Mouse (Mus musculus): ENCODE results near the gene Cdc5l. TPM values are rescaled to one million over a fixed set of nuclear protein-coding genes. Genes with fewer than 3 reads are reported as not detected.

The Cdc5l gene
- polyA plus RNA-seq, 1 experiment from 2014 or later = 57.0 TPM

DNA sequence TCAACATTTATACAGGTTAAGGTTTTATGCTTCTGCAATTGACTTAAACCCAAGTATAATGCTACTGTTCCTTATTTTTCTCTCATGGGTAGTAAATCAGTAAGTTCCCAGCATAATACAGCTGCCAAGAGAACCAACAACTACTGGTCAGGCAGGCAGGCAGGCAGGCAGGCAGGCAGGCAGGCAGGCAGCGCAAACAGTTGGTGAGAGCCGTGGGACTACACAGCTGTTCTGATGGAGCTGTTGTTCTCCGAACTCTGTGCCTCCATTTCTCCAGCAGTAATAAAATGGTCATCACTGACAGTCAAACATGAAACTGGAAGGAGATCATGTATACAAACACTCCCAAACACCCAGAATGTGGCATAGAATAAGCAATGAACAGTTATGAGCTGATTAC, 39.8 kb downstream of the Cdc5l start:
- Histone ChIP-seq H3K4me2 (ENCODE audit: low read length) (no peak overlapping the region), H3K9me3 (ENCODE audit: control insufficient read depth, low read length) (no peaks in the 10 kb centered on the region), H3K27ac (ENCODE audit: low read depth, low read length) (no peak overlapping the region), H3K36me3 (ENCODE audit: control insufficient read depth, insufficient read depth, low read length) (peaks cover 9% of the 10 kb centered on the region), H3K27me3 (replicated peaks; ENCODE audit: control insufficient read depth, insufficient read depth, low read length) (no peaks in the 10 kb centered on the region), H3K4me1 (ENCODE audit: control insufficient read depth, insufficient read depth, low read depth, low read length) (no peaks in the 10 kb centered on the region), H3K9ac (ENCODE audit: low read depth, low read length) (no peak overlapping the region), H3K4me3 (ENCODE audit: low read length) (no peak overlapping the region)
- no peak for ATAC-seq
- 80% methylated on average over 3 of the region's 3 CpGs for WGBS

DNA sequence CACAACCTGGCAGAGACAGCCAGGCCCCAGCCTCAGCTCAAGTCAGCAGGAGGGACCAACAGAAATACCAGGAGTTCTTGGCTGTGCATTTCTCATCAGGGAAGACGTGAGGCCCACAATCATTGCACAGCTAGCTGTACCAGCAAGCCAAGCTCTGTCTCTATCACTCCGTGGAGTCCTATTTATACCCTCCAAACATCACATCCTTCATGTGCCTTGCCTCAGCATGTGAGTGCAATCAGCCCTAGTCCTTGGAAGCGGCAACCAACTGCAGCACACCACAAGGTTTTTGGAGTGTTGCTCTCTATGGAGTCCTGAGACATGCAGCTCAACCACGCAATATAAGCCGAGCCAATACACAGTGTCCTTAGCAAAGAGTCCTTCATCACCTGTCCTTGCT, 43.6 kb downstream of the Cdc5l start:
- no peak for ATAC-seq
- no peak overlapping the region for H3K9ac ChIP-seq (ENCODE audit: low read depth, low read length)
- no peaks in the 10 kb centered on the region for H3K4me1 ChIP-seq (ENCODE audit: control insufficient read depth, insufficient read depth, low read depth, low read length)
- WGBS = 91% methylated on average over 5 of the region's 5 CpGs
- no peaks in the 10 kb centered on the region for H3K27me3 ChIP-seq (replicated peaks; ENCODE audit: control insufficient read depth, insufficient read depth, low read length)
- no peaks in the 10 kb centered on the region for H3K9me3 ChIP-seq (ENCODE audit: control insufficient read depth, low read length)
- no peak overlapping the region for H3K4me3 ChIP-seq (ENCODE audit: low read length)
- H3K4me2 ChIP-seq (ENCODE audit: low read length) = no peak overlapping the region
- no peak overlapping the region for H3K27ac ChIP-seq (ENCODE audit: low read depth, low read length)
- H3K36me3 ChIP-seq (ENCODE audit: control insufficient read depth, insufficient read depth, low read length) = peaks cover 20% of the 10 kb centered on the region

DNA sequence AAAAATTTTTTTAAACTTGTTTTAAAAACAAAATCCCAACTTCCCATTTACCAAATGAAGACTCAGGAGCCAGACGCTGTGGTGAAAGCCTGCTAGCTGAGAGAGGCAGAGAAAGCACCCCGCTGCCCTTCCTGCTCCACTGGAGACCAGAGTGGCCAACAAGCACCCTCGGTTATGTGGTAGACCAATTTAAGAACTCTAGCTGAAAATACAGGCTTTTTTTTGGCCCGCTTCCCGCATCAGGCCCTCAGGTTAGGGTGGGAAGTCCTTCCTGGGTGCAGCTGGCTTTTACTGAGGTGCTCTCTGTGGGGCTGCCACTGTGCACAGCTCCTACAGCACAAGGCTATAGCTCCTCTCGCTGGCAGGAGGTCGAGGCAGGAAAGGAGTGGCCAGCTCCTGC, 46.6 kb downstream of the Cdc5l start:
- no peak overlapping the region for H3K27ac ChIP-seq (ENCODE audit: low read depth, low read length)

DNA sequence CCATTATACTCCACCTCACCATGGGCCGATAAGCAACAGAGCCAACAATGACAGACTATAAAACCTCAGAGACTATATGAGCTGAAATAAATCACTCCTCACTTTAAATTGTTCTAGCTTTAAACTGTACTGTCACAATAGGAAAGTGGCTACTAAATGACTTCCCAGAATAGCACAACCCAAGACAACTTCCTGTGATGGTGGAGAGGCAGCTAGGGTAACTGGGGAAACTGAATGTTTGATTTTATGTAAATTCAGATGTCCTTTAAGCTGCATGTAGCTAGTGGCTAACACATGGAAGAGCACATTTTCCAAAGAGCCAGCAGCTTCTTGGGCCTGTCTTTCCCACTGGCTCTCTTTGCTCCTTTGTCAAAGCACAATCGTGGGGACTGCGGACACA, 50.2 kb downstream of the Cdc5l start:
- Histone ChIP-seq H3K36me3 (ENCODE audit: control insufficient read depth, insufficient read depth, low read length) (peaks cover 7% of the 10 kb centered on the region), H3K27me3 (replicated peaks; ENCODE audit: control insufficient read depth, insufficient read depth, low read length) (no peaks in the 10 kb centered on the region), H3K27ac (ENCODE audit: low read depth, low read length) (no peak overlapping the region), H3K4me2 (ENCODE audit: low read length) (no peak overlapping the region), H3K9me3 (ENCODE audit: control insufficient read depth, low read length) (no peaks in the 10 kb centered on the region), H3K9ac (ENCODE audit: low read depth, low read length) (no peak overlapping the region), H3K4me1 (ENCODE audit: control insufficient read depth, insufficient read depth, low read depth, low read length) (no peaks in the 10 kb centered on the region), H3K4me3 (ENCODE audit: low read length) (no peak overlapping the region)
- WGBS = 91% methylated on average over 3 of the region's 3 CpGs
- no peak for ATAC-seq

More for the DNA sequence above, 46.6 kb downstream of the Cdc5l start:
- no peaks in the 10 kb centered on the region for H3K27me3 ChIP-seq (replicated peaks; ENCODE audit: control insufficient read depth, insufficient read depth, low read length)
- H3K9ac ChIP-seq (ENCODE audit: low read depth, low read length) = no peak overlapping the region
- WGBS = 87% methylated on average over 7 of the region's 7 CpGs
- H3K4me3 ChIP-seq (ENCODE audit: low read length) = no peak overlapping the region
- no peaks in the 10 kb centered on the region for H3K9me3 ChIP-seq (ENCODE audit: control insufficient read depth, low read length)
- H3K4me2 ChIP-seq (ENCODE audit: low read length) = no peak overlapping the region
- peaks cover 12% of the 10 kb centered on the region for H3K36me3 ChIP-seq (ENCODE audit: control insufficient read depth, insufficient read depth, low read length)
- no peak for ATAC-seq
- H3K4me1 ChIP-seq (ENCODE audit: control insufficient read depth, insufficient read depth, low read depth, low read length) = no peaks in the 10 kb centered on the region

DNA sequence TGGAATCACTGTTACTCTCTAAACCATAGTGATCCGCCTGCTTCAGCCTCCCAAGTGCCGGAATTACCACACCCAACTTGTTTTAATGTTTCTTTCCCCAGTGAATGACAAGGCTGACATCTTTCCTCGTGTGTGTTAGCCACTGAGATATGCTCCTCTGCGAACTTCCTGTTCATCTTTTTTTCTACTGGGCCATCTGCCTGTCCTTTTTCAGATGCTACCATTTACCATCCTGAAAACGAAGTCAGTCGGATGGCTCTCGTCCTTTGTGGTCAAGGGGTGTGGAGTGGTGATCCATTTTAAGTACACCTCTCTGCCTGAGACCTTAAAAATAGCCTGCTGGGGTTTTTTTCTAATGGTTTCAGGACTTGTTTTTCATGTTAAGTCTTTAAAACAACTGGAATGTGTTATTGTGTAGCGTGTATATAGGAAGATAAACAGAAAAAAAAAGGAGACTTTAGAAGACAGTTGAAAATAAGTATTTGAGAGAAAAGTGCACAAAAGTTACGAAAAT, 54.2 kb downstream of the Cdc5l start:
- H3K36me3 ChIP-seq (ENCODE audit: control insufficient read depth, insufficient read depth, low read length) = no peaks in the 10 kb centered on the region

DNA sequence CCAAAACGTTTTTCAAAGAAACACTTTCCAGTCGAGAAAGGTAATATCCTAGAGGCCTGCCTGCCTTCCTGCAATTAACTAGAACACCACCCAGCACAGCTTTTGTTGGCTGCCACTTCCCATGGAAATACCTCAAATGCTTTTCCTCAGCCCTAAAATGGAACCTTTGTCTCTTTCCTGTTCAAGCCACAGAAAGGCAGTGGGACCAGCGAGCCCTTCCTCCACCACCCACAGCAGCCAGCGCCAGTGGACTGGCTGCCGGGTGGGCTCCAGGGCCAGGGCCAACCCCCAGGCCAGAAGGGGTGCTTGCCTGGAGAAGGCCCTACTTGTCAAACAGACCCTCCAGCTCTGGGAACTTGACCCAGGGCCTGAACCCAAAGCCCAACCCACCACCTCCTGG, 56.2 kb downstream of the Cdc5l start:
- Histone ChIP-seq H3K4me3 (ENCODE audit: low read length) (no peak overlapping the region), H3K36me3 (ENCODE audit: control insufficient read depth, insufficient read depth, low read length) (no peaks in the 10 kb centered on the region), H3K4me2 (ENCODE audit: low read length) (no peak overlapping the region), H3K27ac (ENCODE audit: low read depth, low read length) (no peak overlapping the region), H3K4me1 (ENCODE audit: control insufficient read depth, insufficient read depth, low read depth, low read length) (peaks cover 2% of the 10 kb centered on the region; the same call in 1 of the 2 replicates), H3K9ac (ENCODE audit: low read depth, low read length) (no peak overlapping the region), H3K27me3 (replicated peaks; ENCODE audit: control insufficient read depth, insufficient read depth, low read length) (no peaks in the 10 kb centered on the region; the same call in 1 of the 2 replicates), H3K9me3 (ENCODE audit: control insufficient read depth, low read length) (no peaks in the 10 kb centered on the region)
- 50% methylated on average over 5 of the region's 5 CpGs for WGBS
- ATAC-seq = no peak

More for the DNA sequence above, 54.2 kb downstream of the Cdc5l start:
- no peaks in the 10 kb centered on the region for H3K27me3 ChIP-seq (replicated peaks; ENCODE audit: control insufficient read depth, insufficient read depth, low read length)
- H3K4me1 ChIP-seq (ENCODE audit: control insufficient read depth, insufficient read depth, low read depth, low read length) = no peaks in the 10 kb centered on the region
- H3K9me3 ChIP-seq (ENCODE audit: control insufficient read depth, low read length) = no peaks in the 10 kb centered on the region
- H3K4me3 ChIP-seq (ENCODE audit: low read length) = no peak overlapping the region
- H3K27ac ChIP-seq (ENCODE audit: low read depth, low read length) = no peak overlapping the region
- 89% methylated on average over 9 of the region's 9 CpGs for WGBS
- ATAC-seq = no peak
- H3K9ac ChIP-seq (ENCODE audit: low read depth, low read length) = no peak overlapping the region
- H3K4me2 ChIP-seq (ENCODE audit: low read length) = no peak overlapping the region

DNA sequence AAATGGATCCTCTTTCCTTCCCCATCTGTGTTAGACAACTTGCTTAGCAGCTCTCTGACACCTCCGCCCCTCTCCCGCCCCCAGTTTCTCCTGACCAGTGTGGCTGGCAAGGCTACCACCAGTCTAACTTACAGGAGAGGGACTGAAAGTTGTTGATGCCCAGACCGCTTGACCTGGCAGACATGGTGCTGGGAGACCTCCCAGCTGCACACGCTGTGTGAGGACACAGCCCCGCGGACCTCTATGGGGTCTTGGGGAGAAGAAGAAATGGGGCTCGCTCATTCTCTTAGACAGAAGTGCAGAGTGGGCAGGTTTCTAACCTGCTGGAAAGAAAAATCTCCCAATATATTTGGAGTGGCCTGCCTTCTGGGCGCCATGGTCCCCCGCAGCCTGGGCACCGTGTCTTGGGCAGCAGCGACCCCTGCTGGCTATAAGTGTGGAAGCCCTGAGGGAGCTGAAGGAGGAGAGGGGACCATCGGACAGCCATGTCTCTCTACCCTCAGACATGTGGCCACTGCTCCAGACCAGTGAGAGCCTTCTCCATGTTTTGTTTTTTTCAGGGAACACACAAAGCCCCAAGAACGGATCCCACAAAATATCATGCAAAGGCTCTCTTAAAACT, 59.4 kb downstream of the Cdc5l start:
- H3K4me2 ChIP-seq (ENCODE audit: low read length) = peak overlapping the region; percentile 32
- peaks cover 2% of the 10 kb centered on the region; the same call in 1 of the 2 replicates for H3K4me1 ChIP-seq (ENCODE audit: control insufficient read depth, insufficient read depth, low read depth, low read length)
- no peaks in the 10 kb centered on the region for H3K9me3 ChIP-seq (ENCODE audit: control insufficient read depth, low read length)
- H3K27me3 ChIP-seq (replicated peaks; ENCODE audit: control insufficient read depth, insufficient read depth, low read length) = no peaks in the 10 kb centered on the region; the same call in 1 of the 2 replicates
- peak overlapping the region; percentile 14; the same call in 1 of the 2 replicates for H3K9ac ChIP-seq (ENCODE audit: low read depth, low read length)
- no peak overlapping the region for H3K27ac ChIP-seq (ENCODE audit: low read depth, low read length)
- no peak overlapping the region for H3K4me3 ChIP-seq (ENCODE audit: low read length)
- WGBS = 27% methylated on average over 13 of the region's 13 CpGs
- H3K36me3 ChIP-seq (ENCODE audit: control insufficient read depth, insufficient read depth, low read length) = no peaks in the 10 kb centered on the region
- peak; percentile 89 for ATAC-seq

DNA sequence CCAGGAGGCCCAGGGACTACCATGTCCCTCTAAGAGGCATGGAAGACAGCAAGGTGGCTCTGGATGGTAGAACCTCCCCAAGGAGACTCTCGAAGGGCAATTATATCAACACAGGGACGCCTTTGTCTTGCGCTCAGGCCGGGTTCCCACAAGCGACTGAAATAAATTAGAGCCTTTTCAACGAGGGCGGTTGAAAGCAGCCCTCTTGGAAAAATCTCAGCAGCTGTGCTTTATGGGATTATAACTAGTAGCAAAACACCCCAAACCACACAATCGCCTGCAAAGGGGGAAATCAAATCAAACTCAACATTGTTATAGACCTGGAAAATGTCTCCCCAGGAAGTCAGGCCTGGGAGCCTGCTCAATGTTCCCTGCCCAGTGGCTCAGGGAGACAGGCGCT, 62.5 kb downstream of the Cdc5l start:
- Histone ChIP-seq H3K9me3 (ENCODE audit: control insufficient read depth, low read length) (no peaks in the 10 kb centered on the region), H3K36me3 (ENCODE audit: control insufficient read depth, insufficient read depth, low read length) (no peaks in the 10 kb centered on the region), H3K27ac (ENCODE audit: low read depth, low read length) (no peak overlapping the region), H3K4me1 (ENCODE audit: control insufficient read depth, insufficient read depth, low read depth, low read length) (peaks cover 2% of the 10 kb centered on the region; the same call in 1 of the 2 replicates), H3K27me3 (replicated peaks; ENCODE audit: control insufficient read depth, insufficient read depth, low read length) (no peaks in the 10 kb centered on the region; the same call in 1 of the 2 replicates), H3K9ac (ENCODE audit: low read depth, low read length) (no peak overlapping the region), H3K4me2 (ENCODE audit: low read length) (no peak overlapping the region), H3K4me3 (ENCODE audit: low read length) (no peak overlapping the region)
- ATAC-seq = no peak
- 36% methylated on average over 9 of the region's 9 CpGs for WGBS

DNA sequence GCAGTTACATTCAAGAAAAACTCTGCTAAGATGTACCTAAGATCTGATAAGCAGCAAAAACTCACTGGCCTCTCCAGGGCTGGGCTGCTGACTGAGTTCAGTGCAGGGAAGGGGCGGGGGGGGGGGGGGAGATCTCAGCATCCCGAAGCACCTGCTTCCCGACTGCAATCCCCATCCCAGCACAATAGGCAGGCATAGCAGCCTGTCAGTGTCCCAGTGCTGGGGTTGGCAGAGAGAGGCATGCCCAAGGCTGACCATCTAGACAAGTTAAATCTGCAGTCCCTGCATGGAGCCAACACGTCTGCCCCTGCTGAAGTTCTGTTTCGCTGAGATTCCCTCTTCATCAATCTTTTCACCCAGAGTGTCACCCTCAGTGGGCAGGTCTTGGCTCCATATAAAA, 63.0 kb downstream of the Cdc5l start:
- H3K27me3 ChIP-seq (replicated peaks; ENCODE audit: control insufficient read depth, insufficient read depth, low read length) = no peaks in the 10 kb centered on the region; the same call in 1 of the 2 replicates
- whole genome bisulfite sequencing = 32% methylated on average over 4 of the region's 5 CpGs
- H3K9me3 ChIP-seq (ENCODE audit: control insufficient read depth, low read length) = no peaks in the 10 kb centered on the region
- no peak overlapping the region for H3K27ac ChIP-seq (ENCODE audit: low read depth, low read length)
- peaks cover 2% of the 10 kb centered on the region; the same call in 1 of the 2 replicates for H3K4me1 ChIP-seq (ENCODE audit: control insufficient read depth, insufficient read depth, low read depth, low read length)
- no peak overlapping the region for H3K4me2 ChIP-seq (ENCODE audit: low read length)
- peak; percentile 58 for ATAC-seq
- no peak overlapping the region; the same call in 1 of the 2 replicates for H3K9ac ChIP-seq (ENCODE audit: low read depth, low read length)
- no peaks in the 10 kb centered on the region for H3K36me3 ChIP-seq (ENCODE audit: control insufficient read depth, insufficient read depth, low read length)
- H3K4me3 ChIP-seq (ENCODE audit: low read length) = no peak overlapping the region
